Mouse (Mus musculus) megakaryocyte-erythroid progenitor cell, adult 5-6 weeks (primary cell): ENCODE results near the gene Myl12a. TPM values are rescaled to one million over a fixed set of nuclear protein-coding genes. Genes with fewer than 3 reads are reported as not detected.
"Not testable (repeated sequence)": the region's sequence is repeated elsewhere in the genome, so short reads cannot be mapped to it uniquely, and the experiment has no call there.

ENCODE experiments used
- ATAC-seq: replicated peaks from 2 replicates; pipeline ENCODE4 v1.8.0; 2016; ENCODE audit warnings: mild to moderate bottlenecking, inconsistent platforms; ENCODE audit not compliant: severe bottlenecking, poor library complexity, low FRiP score, low TSS enrichment
- total RNA-seq, 2 experiments: library from RNA; stranded (forward) in 1 of 2; stranded (reverse) in 1 of 2; fragments of 200-1000, 215-1000 nt in 1 of 2; fragments of >200 nt in 1 of 2; fragmentation: Nextera tagmentation in 1 of 2; gene quantifications; 2 replicates each; pipeline ENCODE4 v1.2.3; 2014 to 2017

The Myl12a gene
- total RNA-seq, 2 experiments from 2014 or later = 168 to 185 TPM

GRCm38 (mm10) chr17:70991706-70992625, 10.7 kb downstream of the Myl12a start:
- no peak for ATAC-seq

DNA sequence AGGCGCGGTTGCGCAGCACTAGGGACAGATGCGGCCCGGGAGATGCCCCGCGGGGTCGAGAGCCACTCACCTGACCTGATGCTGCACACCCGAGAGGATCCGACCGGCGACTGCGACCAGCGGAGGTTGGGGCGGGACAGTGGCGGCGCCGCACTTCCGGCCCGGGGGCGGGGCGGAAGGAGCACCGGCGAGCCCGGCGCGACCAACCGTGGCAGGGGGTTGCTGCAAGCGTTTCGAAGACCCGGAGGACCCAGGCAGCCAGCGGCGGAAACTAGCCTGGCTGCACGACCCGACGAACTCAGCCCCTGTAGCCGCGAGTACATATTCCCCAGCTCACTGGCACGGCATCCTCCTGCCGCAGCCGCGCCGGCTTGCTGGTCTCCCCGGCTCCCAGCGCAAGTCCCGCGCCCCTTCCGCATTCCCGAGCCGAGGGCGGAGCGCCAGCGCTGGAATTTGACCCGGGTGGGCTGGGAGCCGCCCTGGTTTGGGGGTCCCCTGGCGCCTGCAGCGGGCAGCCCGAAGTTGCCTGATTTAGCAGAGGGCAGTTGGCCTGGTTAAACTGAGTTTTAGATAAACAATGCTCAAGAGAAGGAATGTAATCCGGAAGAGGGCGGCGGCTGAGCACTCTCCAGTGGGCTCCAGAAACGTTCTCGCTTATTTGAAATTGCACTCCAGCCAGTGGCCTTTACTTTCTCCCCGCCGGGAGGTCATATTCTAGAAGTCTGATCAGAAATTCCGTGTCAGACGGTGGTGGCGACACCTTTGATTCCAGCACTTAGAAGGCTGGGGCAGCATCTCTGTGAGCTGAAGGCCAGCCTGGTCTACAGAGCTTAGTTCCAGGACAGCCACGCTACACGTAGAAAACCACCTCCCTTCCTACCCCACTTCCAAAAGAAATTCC, 12.0 kb downstream of the Myl12a start:
- ATAC-seq = peak; percentile 77

DNA sequence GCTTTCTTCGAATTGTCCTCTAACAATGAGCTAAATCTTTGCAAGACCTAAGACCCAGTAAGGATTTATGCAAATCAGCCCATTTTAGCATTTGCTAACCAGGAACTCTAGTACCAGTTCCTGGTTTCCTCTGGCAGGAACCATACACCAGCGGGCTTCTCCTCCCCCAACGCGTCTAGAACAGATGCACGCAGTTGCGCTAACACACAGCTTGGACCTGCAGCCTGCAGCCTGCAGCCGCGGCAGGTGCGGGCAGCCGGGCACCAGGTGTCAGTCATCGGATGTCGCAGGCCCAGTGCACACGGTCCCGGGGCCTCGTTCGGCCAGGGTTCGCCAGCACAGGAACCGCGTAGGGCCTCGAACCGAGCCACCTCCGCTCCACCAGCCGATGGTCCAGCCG, 12.7 kb downstream of the Myl12a start:
- ATAC-seq = no peak; the same call in 1 of the 2 replicates

- no peak for ATAC-seq
Measured at GRCm38 (mm10) chr17:70989430-70989829, 13.2 kb downstream of the Myl12a start.

DNA sequence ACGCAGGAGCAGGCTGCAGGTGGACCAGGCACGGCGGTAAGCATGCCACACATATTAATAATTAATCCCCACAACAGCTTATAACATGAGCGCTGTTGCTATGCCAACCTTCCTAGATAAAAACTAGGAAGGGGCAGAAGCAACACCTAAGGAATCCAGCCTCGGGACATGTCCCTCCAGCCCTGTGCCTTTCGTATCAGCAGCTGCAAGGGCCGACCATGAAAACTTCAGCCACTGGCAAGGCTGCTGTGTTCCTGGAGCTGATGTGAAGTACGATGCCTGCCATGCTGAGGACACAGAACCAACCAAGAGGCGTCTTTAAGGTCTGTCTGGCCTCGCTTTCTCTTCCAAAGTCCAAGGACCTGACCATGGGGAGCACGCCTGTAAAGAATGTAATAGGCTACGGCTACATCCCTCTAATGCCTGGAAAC, 14.3 kb downstream of the Myl12a start:
- no peak for ATAC-seq

DNA sequence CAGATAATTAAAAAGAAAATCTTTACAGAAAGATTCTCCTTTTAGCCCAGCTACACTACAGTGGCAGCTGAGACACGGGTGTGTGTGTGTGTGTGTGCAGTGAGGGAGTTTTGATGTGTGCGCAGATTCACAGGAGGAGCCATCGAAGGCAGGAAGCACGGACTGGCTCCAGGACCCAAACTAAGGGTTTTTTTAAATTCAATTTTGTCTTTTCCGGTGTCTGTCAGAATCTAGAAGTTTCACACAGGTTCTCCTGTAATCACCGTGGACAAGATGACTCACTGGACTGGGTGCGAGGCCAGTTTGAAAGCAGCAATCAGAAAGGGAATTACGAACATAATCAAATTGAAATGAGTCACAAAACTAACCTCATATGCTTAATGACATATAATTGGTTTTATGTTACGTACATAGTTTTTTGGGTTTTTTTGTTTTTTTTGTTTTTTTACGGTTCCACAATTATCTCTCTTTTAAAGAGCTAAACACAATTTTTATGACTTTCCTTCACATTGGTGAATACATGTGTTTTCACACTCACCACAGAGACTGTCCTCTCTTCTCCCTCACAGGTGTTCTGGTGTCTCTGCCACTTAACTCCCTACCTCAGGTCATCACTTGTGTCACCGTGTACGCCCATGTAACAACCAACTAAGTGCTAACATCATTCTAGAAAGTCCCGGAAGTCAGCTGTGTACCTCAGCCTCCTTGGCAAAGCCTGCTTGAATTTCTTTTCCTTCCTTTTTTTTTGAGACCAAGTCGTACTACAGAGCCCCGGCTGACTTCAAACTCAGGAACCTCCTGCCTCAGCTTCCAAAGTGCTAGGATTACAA, 15.6 kb downstream of the Myl12a start:
- no peak for ATAC-seq

DNA sequence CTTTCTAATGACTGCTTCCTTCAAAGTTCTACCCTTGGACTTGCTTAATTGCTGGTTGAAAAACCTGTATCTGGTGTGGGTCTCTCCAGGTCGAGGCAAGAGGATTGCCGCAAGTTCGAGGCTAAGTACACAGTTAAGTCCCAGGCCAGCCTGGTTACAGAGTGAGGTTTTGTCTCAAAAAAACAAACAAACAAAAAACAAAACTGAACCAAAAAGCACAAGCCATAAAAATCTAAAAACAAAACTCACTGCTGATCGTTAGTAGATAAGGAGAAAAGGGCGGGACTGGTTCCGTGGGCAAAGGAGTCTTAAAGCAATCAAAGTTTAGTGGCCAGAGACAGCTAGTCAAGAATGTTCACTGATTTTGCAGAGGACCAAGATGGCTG, 16.3 kb downstream of the Myl12a start:
- no peak for ATAC-seq

- ATAC-seq = no peak
Measured at GRCm38 (mm10) chr17:70985501-70986354, 16.9 kb downstream of the Myl12a start.

DNA sequence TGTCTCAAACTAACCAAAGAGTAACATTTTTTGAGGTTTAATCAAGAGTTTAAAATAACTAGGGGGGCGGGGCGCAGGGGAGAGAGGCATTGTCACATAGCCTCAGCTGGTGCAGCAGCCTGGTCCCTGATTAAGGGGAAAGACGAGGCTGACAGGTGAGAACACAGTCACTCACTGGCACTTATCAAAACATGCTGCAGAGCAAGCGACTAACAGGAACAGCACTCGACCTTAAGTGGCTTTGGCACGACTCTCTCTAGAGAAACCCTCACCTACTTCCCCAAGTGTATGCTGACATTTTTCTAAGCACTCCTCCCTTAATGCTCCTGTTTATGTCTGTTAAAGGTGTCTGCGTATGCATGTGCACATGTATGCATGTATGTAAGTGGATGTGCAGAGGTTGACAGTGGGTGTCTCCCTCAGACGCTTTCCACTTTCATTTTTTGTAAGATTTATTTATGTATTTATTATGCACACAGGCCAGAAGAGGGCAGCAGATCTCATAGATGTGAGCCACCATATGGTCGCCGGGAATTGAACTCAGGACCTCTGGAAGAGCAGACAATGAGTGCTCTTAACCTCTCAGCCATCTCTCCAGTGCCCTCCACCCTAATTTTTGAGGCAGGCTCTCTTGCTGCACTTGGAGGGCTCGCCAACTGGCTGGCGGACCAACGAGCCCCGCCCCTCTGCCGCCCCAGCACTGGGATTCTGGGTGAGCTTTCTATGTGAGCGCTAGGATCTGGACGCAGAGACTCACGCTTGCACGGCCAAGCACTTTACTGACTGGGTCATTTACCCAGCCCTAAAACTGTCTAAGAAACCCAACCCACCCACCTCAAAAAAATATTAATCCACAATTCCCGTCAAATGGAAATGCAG, 23.1 kb downstream of the Myl12a start:
- peak; percentile 64 for ATAC-seq

DNA sequence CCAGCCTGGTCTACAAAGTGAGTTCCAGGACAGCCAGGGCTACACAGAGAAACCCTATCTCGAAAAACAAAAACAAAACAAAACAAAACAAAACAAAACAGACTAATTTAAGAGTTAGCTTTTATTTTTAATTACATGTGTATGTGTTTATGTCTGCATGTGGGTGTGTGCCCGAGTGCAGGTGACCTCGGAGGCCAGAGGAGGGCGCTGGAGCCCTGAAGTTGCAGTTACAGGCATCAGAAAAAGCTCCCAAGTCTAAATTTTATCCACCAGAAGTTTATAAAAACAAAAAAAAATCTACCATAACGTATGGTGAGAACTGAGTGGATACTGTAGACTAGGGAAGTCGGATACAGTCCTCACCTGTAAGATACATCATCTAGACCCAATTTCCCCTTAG, 24.9 kb downstream of the Myl12a start:
- ATAC-seq = no peak

GRCm38 (mm10) chr17:70974065-70974464, 28.6 kb downstream of the Myl12a start:
- not testable (repeated sequence) for ATAC-seq

- ATAC-seq = no peak
Measured at GRCm38 (mm10) chr17:70973398-70973797, 29.3 kb downstream of the Myl12a start.

DNA sequence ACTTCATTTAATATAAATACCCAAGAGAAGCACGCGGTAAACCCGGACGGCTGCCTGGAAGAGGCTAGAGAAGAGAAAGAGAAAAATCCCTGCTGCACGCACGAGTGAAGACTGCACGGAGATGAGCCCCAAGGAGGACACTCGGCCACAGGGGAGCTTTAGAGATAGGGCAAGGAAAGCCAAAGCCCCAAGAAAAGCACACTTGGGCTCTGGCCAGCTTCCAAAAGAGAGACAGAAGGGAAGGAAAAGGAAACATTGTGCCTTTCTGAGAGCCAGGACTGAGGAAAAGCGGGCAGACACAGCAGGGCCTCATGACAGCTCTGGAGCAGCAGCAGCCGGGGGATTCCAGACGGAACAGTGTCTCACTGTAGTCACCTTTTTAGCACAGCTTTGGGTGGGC, 31.5 kb downstream of the Myl12a start:
- no peak for ATAC-seq

- ATAC-seq = 0 out of 2 replicates have a peak, but pooled peaks have one; percentile 19
Measured at GRCm38 (mm10) chr17:70968606-70969191, 34.0 kb downstream of the Myl12a start.

GRCm38 (mm10) chr17:70967646-70968045, 35.0 kb downstream of the Myl12a start:
- no peak for ATAC-seq

DNA sequence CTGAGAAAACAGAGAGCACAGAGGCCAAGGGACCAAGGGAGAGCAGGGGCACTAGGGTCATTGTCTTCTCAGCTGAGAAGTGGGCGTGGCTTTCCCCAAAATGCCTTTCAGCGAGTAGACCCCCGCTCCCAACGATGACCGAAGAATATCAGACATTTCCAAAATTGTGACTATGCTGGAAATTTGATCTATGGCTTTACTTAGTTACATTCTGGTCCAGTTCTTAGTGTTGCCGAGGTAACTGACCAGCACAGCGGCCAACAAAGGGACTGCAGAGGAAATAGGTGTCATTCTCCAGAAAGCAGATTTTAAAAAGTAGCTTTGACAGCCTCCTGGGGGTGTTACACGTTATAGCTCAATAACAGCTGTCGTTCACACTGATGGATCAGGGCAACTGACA, 35.5 kb downstream of the Myl12a start:
- ATAC-seq = no peak

- ATAC-seq = no peak
Measured at GRCm38 (mm10) chr17:70966126-70966525, 36.6 kb downstream of the Myl12a start.
